Mouse (Mus musculus) kidney, adult 2 months (tissue): Measurements from ENCODE around the gene Angptl2.

ENCODE experiments used
- CTCF ChIP-seq: fragments of 200-500 bp; conservative IDR thresholded peaks from 2 replicates; pipeline ENCODE4 v1.5.1; 2011; ENCODE audit warnings: low read depth, mild to moderate bottlenecking, control low read depth, low read length, moderate library complexity, mixed read lengths; ENCODE audit not compliant: insufficient read depth, insufficient read length
- POLR2A ChIP-seq: fragments of 200-500 bp; IDR thresholded peaks from one replicate; pipeline ENCODE4 v1.6.1; 2011; ENCODE audit warnings: low read depth, low read length, control low read depth

DNA sequence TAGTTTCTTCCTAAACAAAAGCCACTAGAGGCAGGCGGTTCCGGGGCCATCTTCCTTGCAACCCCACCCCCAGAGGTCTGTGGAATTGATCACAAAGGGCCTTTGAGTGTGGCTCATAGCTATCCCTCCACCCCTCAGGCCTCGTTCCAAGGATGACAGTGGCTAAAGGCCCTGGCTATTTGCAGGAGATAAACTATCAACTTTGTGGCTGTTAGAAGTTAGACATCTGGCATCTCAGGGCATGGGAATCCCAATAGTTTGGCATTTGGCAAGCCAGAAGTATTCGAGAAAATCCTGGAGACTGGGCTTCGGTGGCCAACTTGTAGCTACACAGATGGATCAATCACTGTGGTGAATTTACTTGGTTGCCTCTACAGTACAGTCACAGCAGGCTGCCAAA, 18.0 kb downstream of the Angptl2 start:
- no peak for TF ChIP-seq POLR2A
- no peak for TF ChIP-seq CTCF
